Mouse (Mus musculus) liver, embryonic 14.5 days (tissue): ENCODE measurements around the gene Lhfpl5. TPM values are rescaled to one million over a fixed set of nuclear protein-coding genes. Genes with fewer than 3 reads are reported as not detected.
A peak's percentile ranks its signal among the peaks of the same experiment; 100 is the strongest.

Source experiments
- ATAC-seq: fragments of 200-750 bp; cut with Nextera tagmentation; 2 replicates; pipeline ENCODE4 v1.8.0; 2017; ENCODE audit warnings: moderate number of reproducible peaks, mild to moderate bottlenecking, moderate library complexity; ENCODE audit not compliant: insufficient read depth
- DNase-seq, 3 experiments: peaks; one replicate each; pipeline ENCODE4 v3.0.0-alpha.2; 2012 to 2013; ENCODE audit warnings: low read depth in 3 of 3, low spot score in 3 of 3
- H3K27ac ChIP-seq: fragments of 300-500 bp; sonication (generic); 2 replicates; pipeline ENCODE4 v1.5.1; 2014; ENCODE audit warnings: moderate library complexity, mild to moderate bottlenecking, control low read depth, inconsistent platforms
- H3K27me3 ChIP-seq: fragments of 300-500 bp; sonication (generic); 2 replicates; pipeline ENCODE4 v1.6.1; 2014; ENCODE audit warnings: mild to moderate bottlenecking, low read length, moderate library complexity; ENCODE audit not compliant: control insufficient read depth, insufficient read depth
- H3K36me3 ChIP-seq: fragments of 300-500 bp; sonication (generic); replicated peaks from 2 replicates; pipeline ENCODE4 v1.6.1; 2014; ENCODE audit warnings: low read depth; ENCODE audit not compliant: control insufficient read depth, insufficient read depth
- H3K4me1 ChIP-seq, 2 experiments: fragments of 200-500 bp in 1 of 2; fragments of 300-500 bp in 1 of 2; sonication (generic) in 1 of 2; replicated peaks; 2 replicates each; pipeline ENCODE4 v1.6.1; 2012 to 2014; ENCODE audit warnings: antibody characterized with exemption in 1 of 2, inconsistent platforms in 1 of 2, low read length in 1 of 2; ENCODE audit not compliant: control insufficient read depth in 2 of 2, insufficient read depth in 2 of 2
- H3K4me2 ChIP-seq: fragments of 300-500 bp; sonication (generic); 2 replicates; pipeline ENCODE4 v1.6.1; 2014; ENCODE audit warnings: low read depth, mild to moderate bottlenecking, control low read depth, moderate library complexity
- H3K4me3 ChIP-seq, 2 experiments: fragments of 200-500 bp in 1 of 2; fragments of 300-500 bp in 1 of 2; sonication (generic) in 1 of 2; 2 replicates each; pipeline ENCODE4 v1.5.1; 2012 to 2014; ENCODE audit warnings: low read depth in 2 of 2, low read length in 2 of 2, mild to moderate bottlenecking in 2 of 2, control low read depth in 1 of 2, inconsistent platforms in 1 of 2, moderate library complexity in 1 of 2; ENCODE audit not compliant: insufficient read depth in 1 of 2
- H3K9ac ChIP-seq: fragments of 300-500 bp; sonication (generic); replicated peaks from 2 replicates; pipeline ENCODE4 v1.6.1; 2014; ENCODE audit warnings: mild to moderate bottlenecking, control low read depth, moderate library complexity
- H3K9me3 ChIP-seq: fragments of 300-500 bp; sonication (generic); 2 replicates; pipeline ENCODE4 v1.6.1; 2016; ENCODE audit warnings: low read length, mixed read lengths; ENCODE audit not compliant: control insufficient read depth
- CTCF ChIP-seq: IDR thresholded peaks from 2 replicates; pipeline ENCODE4 v1.5.1; 2016; ENCODE audit warnings: antibody characterized with exemption, low read depth, control low read depth
- EP300 ChIP-seq: IDR thresholded peaks from 2 replicates; pipeline ENCODE4 v1.6.1; 2016; ENCODE audit warnings: antibody characterized with exemption, low read depth
- WGBS: fragments of 180-500 bp; shearing (Covaris S2); extraction: QIAGEN DNeasy Blood & Tissue Kit; methylation state at CpG from one replicate; pipeline ENCODE4 v1.1.7; 2014; ENCODE audit not compliant: insufficient replicate concordance; 5-methylcytosine and 5-hydroxymethylcytosine counted together
- polyA plus RNA-seq, 2 experiments: library from polyadenylated mRNA; depleted of rRNA in 1 of 2; stranded (reverse) in 1 of 2; unstranded in 1 of 2; fragments of >200 nt; fragmentation: Nextera tagmentation in 1 of 2; extraction: Ambion mirVana in 1 of 2; gene quantifications; 2 replicates each; pipeline versions ENCODE4 v1.2.1 to v1.2.3; 2012 to 2014

Gene Lhfpl5
- polyA plus RNA-seq, 2 experiments = not detected

- Histone ChIP-seq H3K4me1 (peaks cover 3 to 9% of the 10 kb centered on the region in 2 experiments), H3K4me2 (no peak overlapping the region), H3K9ac (no peak overlapping the region), H3K36me3 (no peaks in the 10 kb centered on the region; the same call in 1 of the 2 replicates), H3K9me3 (no peaks in the 10 kb centered on the region), H3K27ac (no peak overlapping the region), H3K4me3 (no peak overlapping the region), H3K27me3 (no peaks in the 10 kb centered on the region)
- no peak for TF ChIP-seq CTCF
- no peak for TF ChIP-seq EP300
- no peak for ATAC-seq
- DNase-seq = no peak
- WGBS = 59% methylated on average over 6 of the region's 6 CpGs
Measured at GRCm38 (mm10) chr17:28613096-28613495, 37.7 kb downstream of the Lhfpl5 start.

- Histone ChIP-seq H3K4me1 (peaks cover 9 to 17% of the 10 kb centered on the region in 2 experiments), H3K27ac (no peak overlapping the region), H3K4me3 (no peak overlapping the region), H3K36me3 (no peaks in the 10 kb centered on the region; the same call in 1 of the 2 replicates), H3K9ac (no peak overlapping the region), H3K27me3 (no peaks in the 10 kb centered on the region), H3K4me2 (no peak overlapping the region), H3K9me3 (no peaks in the 10 kb centered on the region)
- no peak for DNase-seq
- WGBS = 84% methylated on average over 4 of the region's 4 CpGs
- ATAC-seq = no peak
- no peak for TF ChIP-seq EP300
- TF ChIP-seq CTCF = no peak
Measured at GRCm38 (mm10) chr17:28615332-28615731, 39.9 kb downstream of the Lhfpl5 start.

- Histone ChIP-seq H3K4me3 (no peak overlapping the region), H3K27ac (no peak overlapping the region), H3K36me3 (no peaks in the 10 kb centered on the region; the same call in 1 of the 2 replicates), H3K9me3 (no peaks in the 10 kb centered on the region), H3K9ac (no peak overlapping the region), H3K4me2 (peak overlapping the region; percentile 21; the same call in 1 of the 2 replicates), H3K4me1 (peaks cover 9 to 27% of the 10 kb centered on the region in 2 experiments), H3K27me3 (no peaks in the 10 kb centered on the region)
- DNase-seq (no peak), ATAC-seq (no peak)
- TF ChIP-seq CTCF (no peak), EP300 (no peak)
- 64% methylated on average over 10 of the region's 10 CpGs for WGBS
Measured at GRCm38 (mm10) chr17:28617636-28618035, 42.2 kb downstream of the Lhfpl5 start.

GRCm38 (mm10) chr17:28618124-28618523 is 42.7 kb downstream of the Lhfpl5 start:
- Histone ChIP-seq H3K36me3 (no peaks in the 10 kb centered on the region; the same call in 1 of the 2 replicates), H3K4me3 (no peak overlapping the region), H3K27ac (no peak overlapping the region), H3K9ac (no peak overlapping the region), H3K27me3 (no peaks in the 10 kb centered on the region), H3K9me3 (no peaks in the 10 kb centered on the region), H3K4me1 (peaks cover 9 to 29% of the 10 kb centered on the region in 2 experiments), H3K4me2 (peak overlapping the region; percentile 21)
- ATAC-seq (peak; percentile 40; the same call in 1 of the 2 replicates), DNase-seq (peak in 2 of 3 experiments; percentile 26 to 42)
- TF ChIP-seq CTCF = no peak
- no peak for TF ChIP-seq EP300
- 16% methylated on average over 7 of the region's 7 CpGs for WGBS

GRCm38 (mm10) chr17:28618775-28619174 is 43.3 kb downstream of the Lhfpl5 start:
- ATAC-seq = no peak
- Histone ChIP-seq H3K4me1 (peaks cover 9 to 27% of the 10 kb centered on the region in 2 experiments), H3K27me3 (no peaks in the 10 kb centered on the region), H3K9ac (no peak overlapping the region), H3K4me3 (no peak overlapping the region), H3K4me2 (peak overlapping the region; percentile 21), H3K36me3 (no peaks in the 10 kb centered on the region; the same call in 1 of the 2 replicates), H3K27ac (no peak overlapping the region), H3K9me3 (no peaks in the 10 kb centered on the region)
- no peak for DNase-seq
- 70% methylated on average over 1 of the region's 1 CpGs for WGBS
- TF ChIP-seq CTCF (no peak), EP300 (no peak)
